Mouse (Mus musculus): Measurements from ENCODE around the gene Dnajb4.

- TF ChIP-seq CTCF (IDR thresholded peaks at IDR 0.05; ENCODE audit: low read depth, low read length) (no peak), POLR2A (IDR thresholded peaks at IDR 0.05; ENCODE audit: borderline replicate concordance, low read depth, low read length) (no peak)
Measured at GRCm38 (mm10) chr3:152190679-152191477, 19.2 kb downstream of the Dnajb4 start.
